Mouse (Mus musculus) ES-E14 (cell line): ENCODE results near the gene Ahcyl2. TPM values are rescaled to one million over a fixed set of nuclear protein-coding genes. Genes with fewer than 3 reads are reported as not detected.

Experiments used
- DNase-seq: peaks from one replicate; pipeline ENCODE4 v3.0.0-alpha.2; 2013; ENCODE audit warnings: low read depth, low spot score
- H3K27ac ChIP-seq: 2 replicates; pipeline ENCODE4 v1.5.1; 2012; ENCODE audit warnings: low read depth, mild to moderate bottlenecking, low read length, moderate library complexity, mixed read lengths; ENCODE audit not compliant: poor library complexity, insufficient read depth, severe bottlenecking
- H3K36me3 ChIP-seq: 2 replicates; pipeline ENCODE4 v1.6.1; 2012; ENCODE audit warnings: mild to moderate bottlenecking, low read length, moderate library complexity, mixed read lengths; ENCODE audit not compliant: control insufficient read depth, poor library complexity, insufficient read depth, severe bottlenecking
- H3K4me1 ChIP-seq, 2 experiments: fragments of 150-350 bp in 1 of 2; sonication (generic) in 1 of 2; 2 replicates each; pipeline ENCODE4 v1.6.1; 2012; ENCODE audit warnings: low read length in 2 of 2, mild to moderate bottlenecking in 1 of 2, mixed read lengths in 1 of 2; ENCODE audit not compliant: control insufficient read depth in 2 of 2, insufficient read depth in 2 of 2, poor library complexity in 1 of 2
- H3K4me3 ChIP-seq, 2 experiments: fragments of 150-350 bp in 1 of 2; sonication (generic) in 1 of 2; 2 replicates each; pipeline ENCODE4 v1.5.1; 2012; ENCODE audit warnings: low read length in 2 of 2, low read depth in 1 of 2, mild to moderate bottlenecking in 1 of 2, mixed read lengths in 1 of 2; ENCODE audit not compliant: insufficient read depth in 1 of 2, poor library complexity in 1 of 2, severe bottlenecking in 1 of 2
- H3K9ac ChIP-seq: 2 replicates; pipeline ENCODE4 v1.6.1; 2012; ENCODE audit warnings: low read depth, mild to moderate bottlenecking, low read length, mixed read lengths; ENCODE audit not compliant: poor library complexity, insufficient read depth, severe bottlenecking
- H3K9me3 ChIP-seq: fragments of 150-350 bp; sonication (generic); 2 replicates; pipeline ENCODE4 v1.6.1; 2012; ENCODE audit warnings: low read depth, mild to moderate bottlenecking, low read length; ENCODE audit not compliant: control insufficient read depth, insufficient read depth
- CHD2 ChIP-seq: IDR thresholded peaks from 2 replicates; pipeline ENCODE4 v1.6.1; 2014; ENCODE audit warnings: mild to moderate bottlenecking, low read depth, low read length, inconsistent platforms
- HCFC1 ChIP-seq: IDR thresholded peaks from 2 replicates; pipeline ENCODE4 v1.6.1; 2012; ENCODE audit warnings: low read length, inconsistent platforms, borderline replicate concordance; ENCODE audit not compliant: insufficient read depth
- MAFK ChIP-seq: IDR thresholded peaks from 2 replicates; pipeline ENCODE4 v1.6.1; 2014; ENCODE audit warnings: mild to moderate bottlenecking, low read depth, low read length, inconsistent platforms; ENCODE audit not compliant: insufficient read depth
- ZC3H11A ChIP-seq: IDR thresholded peaks from 2 replicates; pipeline ENCODE4 v1.6.1; 2012; ENCODE audit warnings: low read depth, mild to moderate bottlenecking, inconsistent platforms, low read length, borderline replicate concordance
- ZNF384 ChIP-seq: IDR thresholded peaks from 2 replicates; pipeline ENCODE4 v1.6.1; 2012; ENCODE audit warnings: low read depth, low read length, inconsistent platforms
- in situ Hi-C, 2 experiments: fragments of 600-800 bp; cut with MboI; formaldehyde crosslinking; loops; one replicate each; pipeline ENCODE4 v1.15.1; 2025; ENCODE audit warnings: low sequenced_read_pairs in 2 of 2, inconsistent platforms in 1 of 2; ENCODE audit not compliant: unreplicated experiment in 2 of 2
- total RNA-seq: library from RNA; depleted of rRNA; stranded (reverse); fragments of 300-350 nt; gene quantifications from 2 replicates; pipeline ENCODE4 v1.2.3, GENCODE M21; 2012

The Ahcyl2 gene
- total RNA-seq, 1 experiment, result 17.5 TPM

DNA sequence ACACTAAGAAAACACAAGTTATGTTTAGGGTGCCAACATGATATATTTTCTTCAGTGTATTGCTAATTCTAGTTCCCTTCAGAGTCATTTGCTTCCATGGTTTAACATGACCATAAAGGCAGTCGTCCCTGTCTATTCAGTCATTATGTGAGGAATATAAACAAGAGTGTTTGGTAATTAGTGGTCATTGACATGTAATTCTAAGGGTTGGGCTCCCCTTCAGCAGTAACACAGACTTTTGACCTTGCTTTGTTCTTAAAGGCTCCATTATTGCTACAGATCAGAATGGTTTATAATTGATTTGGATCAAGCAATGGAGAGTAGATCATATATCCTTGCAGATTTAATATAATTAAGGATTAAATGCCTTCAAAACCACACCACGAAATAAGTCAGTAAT lies 82.9 kb downstream of the Ahcyl2 start:
- Histone ChIP-seq H3K4me3 (no peak overlapping the region), H3K9ac (no peak overlapping the region), H3K4me1 (peaks cover 0 to 3% of the 10 kb centered on the region in 2 experiments; a peak in 1 of 4 replicates), H3K9me3 (no peaks in the 10 kb centered on the region), H3K36me3 (no peaks in the 10 kb centered on the region), H3K27ac (no peak overlapping the region)
- DNase-seq, result no peak
- in situ Hi-C loops, result no loop called here
- no peak for TF ChIP-seq MAFK
- TF ChIP-seq ZC3H11A, result no peak
- TF ChIP-seq ZNF384, result no peak
- no peak for TF ChIP-seq CHD2
- TF ChIP-seq HCFC1, result no peak

DNA sequence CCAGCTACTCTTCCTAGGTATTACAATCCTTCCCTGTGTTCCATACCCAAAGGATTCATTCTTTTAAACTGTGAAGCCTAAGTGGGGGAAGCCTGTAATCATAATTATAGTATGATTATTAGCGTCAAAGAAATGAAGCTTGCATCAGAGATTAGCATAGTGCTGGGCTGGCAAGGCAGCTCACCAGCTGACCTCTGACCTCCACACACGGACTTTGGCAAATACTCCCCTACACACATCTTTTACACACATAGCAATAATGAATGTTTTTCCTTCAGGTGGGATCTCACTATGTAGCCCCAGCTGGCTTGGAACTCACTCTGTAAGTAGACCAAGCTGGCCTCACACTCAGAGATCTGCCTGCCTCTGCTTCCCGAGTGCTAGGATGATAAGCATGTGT lies 84.1 kb downstream of the Ahcyl2 start:
- Histone ChIP-seq H3K9ac (no peak overlapping the region), H3K27ac (no peak overlapping the region), H3K9me3 (no peaks in the 10 kb centered on the region), H3K4me3 (no peak overlapping the region), H3K36me3 (no peaks in the 10 kb centered on the region), H3K4me1 (peaks cover 0 to 3% of the 10 kb centered on the region in 2 experiments; a peak in 1 of 4 replicates)
- TF ChIP-seq ZC3H11A (no peak), ZNF384 (no peak), MAFK (no peak), HCFC1 (no peak), CHD2 (no peak)
- no peak for DNase-seq
- in situ Hi-C loops, result no loop called here

DNA sequence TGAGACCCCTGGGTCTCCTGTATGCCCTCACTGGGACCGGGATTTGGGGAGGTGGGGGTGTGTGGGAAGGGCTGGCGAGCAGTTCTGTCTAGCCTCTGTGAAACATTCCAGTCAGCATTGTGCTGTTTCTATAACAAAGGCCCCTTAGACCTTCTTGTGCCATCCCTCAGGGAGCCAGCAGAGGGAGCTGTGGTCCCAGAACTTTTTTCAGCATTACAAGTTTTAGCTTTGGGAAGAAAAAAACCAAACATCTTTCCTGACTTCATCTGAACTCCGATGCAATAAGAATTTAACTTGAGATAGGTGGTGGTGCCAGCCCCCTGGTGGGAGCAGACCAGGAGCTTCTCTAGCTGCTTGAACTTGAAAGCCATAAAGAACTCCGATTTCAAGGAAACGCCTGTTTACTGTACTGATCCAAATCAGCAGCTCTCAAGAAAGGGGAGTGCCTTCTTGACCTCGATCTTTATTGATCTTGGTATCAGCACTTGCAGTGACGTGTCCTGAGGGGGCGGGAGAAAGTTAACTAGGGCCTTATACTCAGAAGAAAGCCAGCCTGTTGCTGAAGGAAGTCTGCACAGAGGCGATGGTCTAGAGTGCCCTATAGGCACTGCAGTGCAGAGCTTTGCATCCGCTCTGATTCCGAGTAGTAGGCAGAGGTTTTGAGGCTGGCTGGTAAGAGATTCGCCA lies 85.5 kb downstream of the Ahcyl2 start:
- peaks cover 0 to 3% of the 10 kb centered on the region in 2 experiments; a peak in 1 of 4 replicates for H3K4me1 ChIP-seq
- peak; percentile 85 for DNase-seq
- no peaks in the 10 kb centered on the region for H3K9me3 ChIP-seq
- H3K27ac ChIP-seq, result no peak overlapping the region
- in situ Hi-C loops, result no loop called here
- TF ChIP-seq MAFK (peak; percentile 43; the same call in 1 of the 2 replicates), ZNF384 (peak; percentile 86), ZC3H11A (peak; percentile 60), HCFC1 (no peak)
- H3K36me3 ChIP-seq, result no peaks in the 10 kb centered on the region
- no peak overlapping the region for H3K4me3 ChIP-seq
- peak overlapping the region; percentile 3; the same call in 1 of the 2 replicates for H3K9ac ChIP-seq

DNA sequence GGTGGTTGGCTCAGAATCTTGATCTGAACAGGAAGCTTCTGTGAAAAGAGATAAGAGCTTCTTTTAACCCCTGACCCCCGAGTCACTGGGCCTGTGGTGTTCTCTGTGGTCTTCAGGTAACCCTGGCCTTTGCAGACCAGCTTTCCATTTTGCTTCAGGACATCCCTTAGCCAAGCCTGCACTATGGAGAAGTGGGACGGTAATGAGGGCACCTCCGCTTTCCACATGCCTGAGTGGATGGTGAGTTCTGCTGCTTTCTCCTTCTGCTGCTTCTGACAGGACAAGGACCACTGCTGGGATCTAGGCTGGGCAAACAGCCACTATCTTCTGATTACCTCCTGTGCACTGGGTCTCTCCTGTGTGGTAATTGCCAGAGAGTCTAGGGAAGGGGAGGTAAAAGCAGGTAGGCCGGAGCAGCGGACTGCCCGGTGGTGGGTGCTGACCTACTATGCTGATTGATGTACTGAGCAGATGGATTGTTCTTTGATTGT lies 86.1 kb downstream of the Ahcyl2 start:
- Histone ChIP-seq H3K4me1 (peaks cover 0 to 5% of the 10 kb centered on the region in 2 experiments; a peak in 1 of 4 replicates), H3K36me3 (no peaks in the 10 kb centered on the region), H3K4me3 (no peak overlapping the region), H3K27ac (no peak overlapping the region), H3K9ac (0 out of 2 replicates have a peak overlapping the region, but pooled peaks have one; percentile 3), H3K9me3 (no peaks in the 10 kb centered on the region)
- in situ Hi-C loops, result no loop called here
- TF ChIP-seq CHD2 (no peak), HCFC1 (no peak), ZNF384 (no peak), MAFK (no peak), ZC3H11A (no peak)
- DNase-seq, result no peak
